Mouse (Mus musculus): ENCODE measurements around the gene Mecom.
"Not testable (repeated sequence)": the region's sequence is repeated elsewhere in the genome, so short reads cannot be mapped to it uniquely, and the experiment has no call there.

Mecom gene

DNA sequence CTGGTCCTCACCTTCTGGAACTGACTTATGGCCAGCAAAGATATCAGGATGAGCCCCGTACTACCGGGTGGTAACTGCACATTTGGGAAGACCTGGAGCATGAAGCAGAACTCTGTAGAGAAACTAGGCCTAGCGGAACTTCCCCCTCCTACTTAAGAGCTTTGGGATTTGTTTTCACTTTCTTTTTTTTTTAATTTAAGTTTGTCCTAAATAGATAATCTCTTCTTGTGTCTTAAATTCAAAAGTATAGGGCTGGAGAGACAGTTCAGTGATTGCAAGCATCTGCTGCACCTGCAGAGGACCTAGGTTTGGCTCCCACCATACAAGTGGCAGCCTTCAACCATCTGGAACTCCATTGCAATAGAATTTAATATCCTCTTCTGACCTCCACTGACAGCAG, at the start of gene Mecom:
Gene Mecom, minus strand, starts transcription at position 101 of the 400 bp plus-strand sequence.
- DNase-seq = no peak

DNA sequence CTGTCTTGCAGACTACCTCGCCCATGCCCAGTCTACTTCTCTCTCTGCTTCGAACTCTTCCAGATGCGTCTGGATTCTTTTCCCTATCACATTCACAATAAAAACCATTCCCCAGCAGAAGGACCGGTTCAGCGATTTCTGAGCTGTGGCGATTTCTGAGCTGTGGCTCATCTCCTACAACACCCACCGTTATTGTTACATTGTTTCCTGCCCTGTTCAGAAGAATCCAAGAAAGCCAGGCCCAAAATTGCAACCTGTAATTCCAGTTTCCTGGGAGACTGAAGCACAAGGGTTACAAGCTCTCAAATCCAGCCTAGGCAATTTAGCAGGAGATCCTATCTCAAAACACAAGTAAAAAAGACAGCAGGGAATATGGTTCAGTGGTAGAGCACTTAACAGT, 49.5 kb upstream of the Mecom start:
- DNase-seq = no peak

DNA sequence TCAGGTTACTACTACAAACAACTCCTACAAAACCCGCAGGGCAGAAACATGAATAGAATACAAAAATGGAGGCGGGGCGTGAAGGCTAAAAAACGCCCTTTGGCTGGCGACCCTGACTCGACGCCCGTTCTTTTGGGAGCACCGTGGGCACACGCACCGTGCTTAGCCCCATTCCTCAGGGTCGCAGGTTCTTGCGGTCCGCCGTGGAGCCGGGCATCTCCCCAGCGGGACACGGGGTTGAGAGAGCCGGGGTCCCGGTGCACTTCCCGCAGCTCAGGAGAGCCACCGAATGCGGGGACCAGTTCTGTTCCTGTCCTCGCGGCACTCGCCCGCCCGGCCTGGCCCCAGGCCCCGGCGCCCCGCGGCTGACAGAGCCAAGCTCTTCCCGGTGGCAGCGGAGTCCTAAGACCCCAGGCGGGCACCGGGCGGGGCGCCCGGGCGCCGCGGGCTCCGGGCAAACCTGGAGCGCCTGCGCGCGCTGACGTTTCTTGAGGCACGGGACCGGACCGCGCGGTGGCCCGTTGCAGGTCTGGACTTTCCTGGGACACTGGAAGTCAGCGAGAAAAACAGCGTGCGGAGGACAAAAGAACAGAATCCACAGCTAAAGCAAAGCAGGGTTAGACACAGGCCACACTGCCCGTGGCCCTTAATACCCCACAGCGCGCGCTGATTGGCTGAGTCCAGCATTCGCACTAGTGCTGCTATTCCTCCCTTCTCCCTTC, 47.5 kb upstream of the Mecom start:
- peak; percentile 28 to 34 for DNase-seq

DNA sequence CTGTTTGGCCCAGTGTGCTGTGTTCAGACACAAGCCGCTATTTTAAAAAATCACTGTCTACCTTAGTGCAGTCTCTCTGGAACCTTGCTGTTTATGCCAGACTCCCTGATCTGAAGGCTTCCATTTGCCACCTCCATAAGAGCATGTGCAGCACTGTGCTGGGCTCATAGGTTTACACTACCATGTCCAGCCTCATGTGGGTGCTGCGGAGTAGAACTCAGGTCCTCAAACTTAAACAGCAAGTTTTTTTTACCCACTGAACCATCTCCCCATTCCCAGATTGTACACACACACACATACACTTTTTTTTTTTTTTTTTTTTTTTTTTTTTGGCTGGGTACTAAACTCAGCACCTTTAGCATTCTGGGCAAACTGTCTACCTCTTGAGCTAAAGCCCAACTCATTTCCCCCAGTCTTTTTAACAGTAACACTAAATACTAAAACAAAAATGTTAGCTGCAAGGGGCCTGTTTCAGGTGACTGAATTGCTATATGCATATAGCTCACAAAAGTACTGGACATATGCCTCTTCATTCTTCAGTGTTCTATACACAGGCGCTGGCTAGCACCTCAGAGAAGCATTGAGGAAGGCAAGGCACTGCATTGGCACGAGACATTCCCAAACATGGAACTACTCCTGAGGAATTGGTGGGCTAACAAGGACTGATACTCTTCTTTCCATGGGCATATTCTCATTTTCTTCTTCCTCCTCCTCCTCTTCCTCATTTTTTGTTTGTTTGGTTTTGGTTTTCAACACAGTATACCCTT, 46.1 kb upstream of the Mecom start:
- DNase-seq = no peak

DNA sequence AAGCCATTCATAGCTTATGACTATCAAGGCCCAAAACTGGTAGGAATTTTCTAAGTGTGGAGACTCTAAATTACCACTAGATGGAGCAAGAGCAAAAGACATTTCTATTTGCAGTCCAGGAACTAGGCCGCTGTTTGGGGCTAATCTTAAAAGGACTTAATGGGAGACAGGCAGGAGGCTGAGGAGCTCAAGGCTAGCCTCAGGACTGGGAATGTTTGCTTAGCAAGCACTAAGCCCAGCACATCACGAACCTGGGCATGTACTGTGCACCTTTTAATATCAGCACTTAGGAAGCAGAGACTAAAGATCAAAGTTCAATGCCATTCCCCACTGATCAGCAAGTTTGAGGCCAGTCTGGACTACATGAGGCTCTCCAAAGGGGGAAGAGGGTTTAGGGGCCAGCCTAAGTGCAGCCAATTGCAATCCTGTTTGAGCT, 44.6 kb upstream of the Mecom start:
- peak in 1 of 2 experiments; percentile 42 for DNase-seq

DNA sequence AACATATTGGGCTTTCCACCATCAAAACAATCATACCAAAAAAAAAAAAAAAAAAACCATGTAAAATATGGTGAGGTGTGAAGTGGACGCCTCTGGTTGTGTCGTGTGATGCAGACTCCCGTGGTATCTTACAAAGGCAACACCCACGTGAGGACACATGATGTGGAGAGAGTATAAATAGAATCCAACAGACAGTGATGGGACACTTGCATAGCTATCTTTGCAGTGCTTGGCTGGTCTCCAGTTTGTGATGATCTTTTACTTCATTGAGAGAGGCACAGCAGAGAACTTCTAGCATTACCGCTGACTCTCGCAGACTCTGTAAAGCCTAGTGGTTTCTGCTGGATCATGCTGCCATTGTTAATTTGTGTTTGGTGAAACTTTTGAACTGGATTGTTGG, 41.1 kb upstream of the Mecom start:
- no peak for DNase-seq

DNA sequence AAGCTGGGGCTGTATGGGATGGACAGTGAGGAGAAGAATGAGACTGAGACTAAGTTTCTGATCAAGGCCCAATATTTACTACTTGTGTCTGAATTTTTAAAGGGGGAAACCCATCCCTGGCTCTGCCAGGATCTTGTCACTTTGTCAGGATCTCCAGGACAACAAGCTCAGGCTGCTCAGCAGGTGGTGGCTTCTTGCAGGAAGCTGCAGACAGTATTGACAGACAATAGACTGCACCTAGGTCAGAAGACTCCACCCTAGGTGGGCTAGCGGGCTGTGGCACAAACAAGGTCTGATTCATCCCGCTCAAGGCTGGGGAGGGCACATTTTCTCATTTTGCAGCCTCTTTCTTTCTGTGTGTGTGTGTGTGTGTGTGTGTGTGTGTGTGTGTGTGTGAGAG, 25.7 kb upstream of the Mecom start:
- no peak for DNase-seq

DNA sequence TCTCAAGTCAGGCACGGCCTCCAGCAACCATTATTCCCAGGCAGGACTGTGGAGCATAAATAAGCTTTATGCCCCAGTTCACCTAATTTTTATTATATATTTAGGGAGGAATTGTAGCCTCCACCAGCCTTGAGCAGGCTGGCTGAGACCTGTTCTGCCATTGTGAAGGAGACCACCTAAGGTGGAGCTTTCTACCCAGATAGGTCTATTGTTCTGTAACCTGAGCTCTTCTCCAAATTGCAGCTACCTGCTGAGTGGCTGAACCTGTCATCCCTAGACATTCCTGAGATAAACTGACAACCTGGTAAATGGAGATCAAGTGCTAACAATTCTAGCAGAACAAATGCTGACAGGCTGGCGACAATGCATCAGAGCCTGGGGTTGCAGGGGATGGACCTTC, 18.5 kb upstream of the Mecom start:
- not testable (repeated sequence) for DNase-seq

DNA sequence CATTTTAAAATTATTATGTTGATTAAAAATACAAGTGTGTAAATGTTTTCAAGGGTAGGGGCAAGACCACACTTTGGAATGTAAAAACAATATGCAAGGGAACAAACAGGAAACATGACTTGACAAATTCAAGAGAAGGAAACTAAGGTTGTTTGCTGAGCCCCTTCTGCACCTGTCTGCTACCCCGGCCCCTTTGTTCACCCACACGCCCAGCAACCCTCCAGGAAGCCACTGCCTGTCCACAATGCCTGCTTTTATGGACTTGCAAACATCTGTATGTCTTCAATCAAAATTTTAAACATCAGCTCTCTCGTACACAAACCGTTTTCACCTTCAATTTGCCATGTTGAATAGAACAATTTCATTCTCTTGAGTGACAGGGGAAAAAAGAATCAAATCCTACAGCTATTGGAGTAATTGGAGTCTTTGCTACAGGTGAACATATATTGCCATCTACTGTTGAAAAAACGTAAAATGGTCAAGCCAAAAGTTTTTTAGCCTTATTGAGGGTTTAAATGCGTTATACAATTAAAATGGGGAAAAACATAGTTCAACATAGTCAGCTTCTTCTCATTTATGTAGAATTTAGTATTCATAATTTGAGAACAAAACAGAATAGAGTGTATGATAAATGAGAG, 13.0 kb upstream of the Mecom start:
- no peak for DNase-seq

DNA sequence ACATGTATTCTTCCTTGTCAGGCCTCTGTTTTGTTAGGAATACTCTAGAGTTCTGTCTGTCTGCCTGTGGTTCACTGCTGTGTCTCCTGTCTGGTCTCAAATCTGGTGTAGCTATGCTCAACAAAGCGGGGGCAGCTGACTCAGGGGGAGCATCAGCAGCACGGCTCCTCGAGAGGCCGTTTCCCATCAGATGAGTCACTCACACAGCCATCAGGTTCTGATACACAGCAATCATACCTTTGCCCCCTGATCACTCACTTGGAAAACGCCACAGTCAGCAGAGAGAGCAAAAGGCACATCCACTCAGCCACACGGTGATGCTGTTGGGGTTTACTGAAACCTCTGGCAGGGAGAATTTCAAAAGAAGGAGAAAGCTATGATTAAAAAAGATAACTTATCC, 5.9 kb upstream of the Mecom start:
- DNase-seq = no peak

DNA sequence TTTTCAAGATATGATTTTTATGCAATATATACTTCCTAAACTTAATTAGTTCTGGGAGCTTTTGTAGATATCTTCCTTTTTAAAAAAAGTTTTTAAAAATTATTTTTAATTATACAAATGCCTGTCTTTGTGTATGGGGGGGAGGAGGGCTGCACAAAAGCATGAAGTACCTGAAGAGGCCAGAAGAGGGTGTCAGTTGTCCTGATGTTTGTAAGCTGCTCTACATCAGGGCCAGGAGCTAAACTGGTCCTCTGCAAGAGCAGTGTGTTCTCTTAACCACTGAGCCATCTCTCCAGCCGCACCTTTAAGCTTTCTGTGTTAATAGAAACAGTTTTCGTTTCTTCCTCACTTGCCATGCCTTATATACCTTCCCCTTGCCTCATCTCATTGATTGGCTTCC, 2.4 kb upstream of the Mecom start:
- DNase-seq = no peak

DNA sequence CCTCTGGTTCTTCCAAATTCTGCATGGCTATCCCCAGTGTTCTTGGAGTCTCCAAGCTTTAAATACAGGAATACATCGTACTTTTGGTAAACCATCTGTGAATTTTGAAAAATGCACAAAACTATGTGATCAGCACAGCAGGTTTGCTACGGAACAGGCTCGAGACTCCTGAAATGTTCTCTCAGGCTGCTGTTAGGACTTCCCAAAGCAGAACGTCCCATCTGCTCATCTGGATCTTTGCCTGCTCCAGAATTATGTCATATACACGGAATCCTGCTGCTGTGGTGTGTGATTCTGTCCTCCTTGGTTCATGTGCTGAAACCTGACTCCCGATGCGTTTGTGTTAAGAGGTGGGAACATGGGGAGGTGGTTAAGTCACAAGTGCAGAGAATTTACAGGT, 1.1 kb upstream of the Mecom start:
- peak in 1 of 2 experiments; percentile 3 for DNase-seq

DNA sequence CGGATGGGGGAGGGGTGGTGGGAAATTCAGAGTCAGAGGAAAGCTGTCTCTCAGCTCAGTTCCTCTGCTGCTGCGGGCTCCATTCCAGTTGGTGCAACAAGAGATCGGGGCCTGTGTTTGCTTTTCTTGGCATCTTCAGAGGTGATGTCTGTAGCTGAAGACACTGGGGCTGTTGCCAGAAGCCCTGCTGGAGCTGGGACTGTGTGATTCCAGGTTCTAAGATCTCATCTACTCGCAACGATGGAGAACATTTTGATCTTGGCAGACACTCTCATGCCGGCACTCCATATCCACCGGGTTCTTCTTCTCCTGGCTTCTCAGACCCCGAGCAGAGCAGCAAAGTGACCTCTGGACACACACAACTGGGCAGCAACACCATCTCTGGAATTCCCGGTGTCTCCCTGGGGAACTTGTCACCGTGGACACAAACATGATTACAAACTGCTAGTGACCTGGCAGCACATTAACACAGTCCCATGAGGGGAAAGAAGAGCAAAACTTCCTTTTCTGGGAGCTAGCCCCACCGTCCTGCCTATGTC, 908 bp downstream of the Mecom start:
- peak; percentile 39 to 51 for DNase-seq

DNA sequence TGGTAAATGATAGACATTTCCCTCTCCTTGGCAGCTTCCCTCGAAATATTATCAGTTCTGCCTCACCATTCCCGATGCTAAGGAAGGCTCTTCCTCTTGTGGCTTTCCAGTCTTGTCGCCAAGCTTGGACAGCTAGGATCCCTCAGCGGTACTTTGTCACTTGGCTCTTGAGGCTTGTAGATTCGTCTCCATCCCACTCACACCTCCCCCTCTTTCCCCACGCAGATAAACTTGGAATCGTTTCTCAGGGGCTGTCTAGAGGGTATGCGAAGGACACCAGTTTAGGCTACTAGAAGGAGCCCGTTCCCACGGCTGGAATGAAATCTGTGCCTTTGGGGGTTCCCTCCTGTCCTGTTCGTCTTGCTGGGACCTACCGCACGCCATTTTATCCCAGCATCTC, 1.4 kb downstream of the Mecom start:
- peak in 1 of 2 experiments; percentile 14 for DNase-seq

DNA sequence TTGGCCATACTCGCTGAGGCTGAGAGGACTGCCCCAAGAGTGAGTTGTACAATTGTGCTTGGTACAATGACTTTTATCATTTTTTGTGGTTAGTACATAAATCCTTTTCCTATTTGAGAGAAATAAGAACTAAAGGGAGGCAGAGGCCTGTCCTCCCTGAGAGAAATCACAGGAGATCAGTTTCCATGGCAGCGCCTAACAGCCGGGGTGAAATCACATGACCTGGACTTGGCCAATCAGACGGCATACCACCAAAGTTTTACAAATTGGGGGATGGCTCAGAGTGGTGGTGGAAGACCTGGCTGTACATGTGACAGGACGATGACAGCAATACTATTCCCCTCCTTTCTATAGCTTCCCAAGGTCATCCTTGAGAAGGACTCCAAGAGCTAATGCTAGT, 2.6 kb downstream of the Mecom start:
- DNase-seq = no peak

DNA sequence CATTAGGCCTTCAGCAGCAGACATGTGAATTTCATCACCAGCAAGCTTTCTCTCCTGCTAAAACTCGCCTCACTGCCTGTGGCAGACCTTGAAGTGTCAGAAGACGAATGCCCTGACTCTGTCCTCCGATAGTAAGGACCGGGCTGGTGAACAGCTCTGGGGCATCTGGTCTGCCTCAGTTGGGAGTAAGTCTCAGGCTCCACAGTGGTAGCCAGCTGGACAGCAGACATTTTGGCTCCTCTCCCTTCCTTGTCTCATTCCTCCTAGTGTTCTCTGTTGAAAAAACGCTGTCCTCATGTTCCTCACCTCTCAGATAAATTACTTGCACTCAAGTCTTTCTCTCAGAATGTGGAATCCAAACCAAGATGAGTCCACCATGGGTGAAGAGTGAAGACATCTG, 3.5 kb downstream of the Mecom start:
- DNase-seq = no peak

DNA sequence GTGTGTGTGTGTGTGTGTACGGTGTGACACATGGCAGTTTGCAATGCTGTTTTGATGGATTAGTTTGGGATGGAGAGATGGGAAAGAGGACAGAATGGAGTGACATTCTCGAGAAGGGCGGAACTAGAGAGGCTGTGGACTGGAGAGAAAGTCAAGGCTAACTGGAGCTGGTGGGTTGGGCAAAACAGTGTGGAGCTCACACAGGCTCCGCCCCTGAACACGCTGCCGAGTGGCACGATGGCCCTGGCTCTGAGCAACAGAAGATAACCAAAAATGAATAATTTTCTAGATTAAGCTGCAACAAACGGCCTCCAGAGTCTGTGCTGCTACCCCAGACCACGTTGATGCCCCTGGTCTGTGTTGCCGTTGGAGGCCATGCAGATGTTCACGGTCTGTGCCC, 12.0 kb downstream of the Mecom start:
- DNase-seq = no peak

DNA sequence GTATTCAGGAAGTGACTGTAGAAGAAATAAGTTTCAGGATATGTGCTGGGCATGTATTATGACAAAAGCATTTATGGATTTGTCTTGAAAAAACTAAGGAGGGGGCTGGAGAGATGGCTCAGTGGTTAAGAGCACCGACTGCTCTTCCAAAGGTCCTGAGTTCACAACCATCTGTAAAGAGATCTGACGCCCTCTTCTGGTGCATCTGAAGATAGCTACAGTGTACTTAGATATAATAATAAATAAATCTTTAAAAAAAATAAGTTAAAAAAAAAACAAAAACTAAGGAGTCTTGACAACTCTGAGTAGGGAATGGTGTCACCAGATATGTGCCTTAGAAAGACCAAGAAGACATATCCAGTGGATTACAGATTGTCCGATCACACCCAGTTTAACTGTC, 27.1 kb downstream of the Mecom start:
- not testable (repeated sequence) for DNase-seq

DNA sequence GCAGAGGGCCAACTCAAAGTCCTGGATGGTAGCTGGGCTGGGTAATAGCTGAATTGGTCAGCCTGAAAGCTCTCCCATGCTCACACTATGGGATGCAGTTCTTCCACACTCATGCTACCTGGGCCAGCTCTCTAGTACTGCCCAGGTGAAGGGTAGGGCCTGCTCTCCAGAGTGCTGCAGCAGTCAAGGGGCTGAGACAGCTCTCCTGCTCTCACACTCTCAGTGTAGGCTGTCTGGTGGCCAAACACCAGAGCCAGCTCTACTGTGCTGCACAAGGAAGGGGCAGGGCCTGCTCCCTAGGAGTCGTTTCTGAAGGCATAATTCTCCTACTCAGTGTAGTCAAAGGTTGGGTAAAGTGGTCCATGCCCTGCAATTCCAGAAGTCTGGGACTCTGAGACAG, 28.4 kb downstream of the Mecom start:
- no peak for DNase-seq

DNA sequence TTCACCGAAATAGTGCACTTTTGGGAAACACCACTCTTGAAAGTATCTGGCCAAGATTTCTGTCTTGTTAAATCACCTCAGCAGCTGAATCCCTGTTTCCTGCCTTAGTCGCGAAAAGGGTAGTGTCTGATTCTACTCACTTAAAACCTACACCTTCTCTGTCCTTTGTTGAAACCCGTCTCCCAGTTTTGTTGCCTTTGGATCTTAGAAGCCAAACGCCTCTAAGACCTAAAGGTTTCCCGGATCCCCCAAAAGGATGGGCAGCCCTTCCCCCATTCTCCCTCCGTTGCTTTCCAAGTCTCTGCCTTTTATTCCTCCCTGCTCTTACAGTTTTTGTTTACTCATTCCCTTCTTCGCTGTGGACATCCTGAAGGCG, 32.0 kb downstream of the Mecom start:
- no peak for DNase-seq

DNA sequence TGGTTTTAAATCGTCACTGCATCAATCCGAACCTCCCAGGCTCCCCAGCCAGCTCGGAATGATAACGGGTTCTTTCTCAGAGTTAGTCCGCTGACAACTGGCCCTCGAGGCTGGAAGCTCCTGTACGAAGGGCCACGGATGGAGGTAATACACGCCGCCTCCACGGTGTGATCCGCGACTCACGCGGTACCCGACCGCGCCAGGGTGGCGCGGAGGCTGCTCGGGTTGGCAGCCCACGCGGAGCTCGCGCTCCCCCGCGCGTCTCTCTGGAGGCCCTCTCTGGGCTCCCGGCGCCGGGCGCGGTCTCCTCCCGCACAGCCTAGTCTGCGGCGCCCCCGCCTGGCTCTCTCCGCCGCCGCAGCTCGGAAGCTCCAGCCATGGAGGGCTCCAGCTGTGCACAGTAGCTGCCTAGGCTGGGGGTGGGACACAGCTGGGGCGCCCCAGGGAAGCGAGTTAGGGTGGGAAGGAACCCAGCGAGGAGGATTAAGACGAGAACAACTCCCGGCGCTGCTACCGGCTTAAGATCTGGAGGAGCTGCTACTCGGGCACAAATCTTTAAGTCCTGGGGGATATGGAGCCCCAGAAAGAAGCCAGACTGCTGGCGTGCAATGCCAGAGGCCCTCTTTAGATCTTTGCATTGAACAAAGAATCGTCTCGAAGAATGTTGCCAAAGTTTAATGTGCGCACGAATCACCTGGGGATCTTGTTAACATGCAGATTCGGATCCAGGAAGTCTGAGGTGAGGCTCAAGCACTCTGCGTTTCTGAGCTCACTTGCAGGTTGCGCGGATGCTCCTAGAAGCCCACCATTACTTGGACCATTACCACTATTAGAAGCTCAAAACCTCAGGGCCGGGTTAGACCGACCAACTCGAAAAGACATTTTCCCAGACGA, 32.7 kb downstream of the Mecom start:
- peak; percentile 82 to 87 for DNase-seq

DNA sequence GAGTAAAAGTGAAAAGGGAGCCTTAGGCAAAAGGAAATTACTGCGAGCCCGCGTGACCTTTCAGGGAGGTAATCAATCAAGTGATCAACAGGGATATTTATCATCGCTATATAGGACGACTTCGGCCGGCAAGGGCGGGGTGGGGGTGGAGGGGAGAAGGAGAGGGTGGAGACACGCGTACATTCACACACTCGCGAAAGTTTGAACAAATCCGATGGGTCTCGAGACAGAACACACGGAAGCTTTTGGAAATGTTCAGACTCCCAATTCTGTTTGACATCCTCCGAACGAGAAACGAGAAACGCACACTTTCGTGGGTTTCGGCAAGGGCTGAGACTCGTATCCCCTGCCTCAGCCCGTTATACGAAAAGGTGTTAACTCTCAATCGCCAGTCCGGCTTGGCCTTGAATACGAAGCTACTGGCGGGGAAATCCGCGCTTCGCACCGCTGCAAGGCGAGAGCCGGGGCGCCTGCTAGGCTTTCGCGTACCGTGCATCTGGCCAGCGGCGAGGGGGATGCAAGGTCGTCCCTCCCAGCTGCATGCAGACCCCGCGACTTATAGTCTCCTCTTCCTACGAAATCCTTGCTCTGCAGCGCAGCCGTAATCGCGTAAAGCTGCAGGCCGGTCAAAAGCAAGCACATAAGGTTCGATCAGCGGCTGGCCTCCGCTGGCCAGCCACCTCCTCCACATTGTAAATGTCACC, 33.6 kb downstream of the Mecom start:
- peak; percentile 25 to 26 for DNase-seq
